Mouse (Mus musculus) ES-E14 (cell line): ENCODE data around the gene Foxp1.

Experiments used
- CHD2 ChIP-seq: IDR thresholded peaks from 2 replicates; pipeline ENCODE4 v1.6.1; 2014; ENCODE audit warnings: mild to moderate bottlenecking, low read depth, low read length, inconsistent platforms
- HCFC1 ChIP-seq: IDR thresholded peaks from 2 replicates; pipeline ENCODE4 v1.6.1; 2012; ENCODE audit warnings: low read length, inconsistent platforms, borderline replicate concordance; ENCODE audit not compliant: insufficient read depth
- MAFK ChIP-seq: IDR thresholded peaks from 2 replicates; pipeline ENCODE4 v1.6.1; 2014; ENCODE audit warnings: mild to moderate bottlenecking, low read depth, low read length, inconsistent platforms; ENCODE audit not compliant: insufficient read depth
- ZC3H11A ChIP-seq: IDR thresholded peaks from 2 replicates; pipeline ENCODE4 v1.6.1; 2012; ENCODE audit warnings: low read depth, mild to moderate bottlenecking, inconsistent platforms, low read length, borderline replicate concordance
- ZNF384 ChIP-seq: IDR thresholded peaks from 2 replicates; pipeline ENCODE4 v1.6.1; 2012; ENCODE audit warnings: low read depth, low read length, inconsistent platforms

- no peak for TF ChIP-seq CHD2
- TF ChIP-seq ZC3H11A, result no peak
- no peak for TF ChIP-seq MAFK
- TF ChIP-seq HCFC1, result no peak
- TF ChIP-seq ZNF384, result no peak
Observed at GRCm38 (mm10) chr6:99496114-99496513, 26.4 kb downstream of the Foxp1 start.
